Mouse (Mus musculus) heart, adult 2 months (tissue): ENCODE data around the gene Tsen34.

Source experiments
- CTCF ChIP-seq: fragments of 200-600 bp; IDR thresholded peaks from 2 replicates; pipeline ENCODE4 v1.8.1; 2022; ENCODE audit warnings: antibody characterized with exemption, mild to moderate bottlenecking, moderate library complexity
- EP300 ChIP-seq: fragments of 200-500 bp; IDR thresholded peaks from 2 replicates; pipeline ENCODE4 v1.6.1; 2011; ENCODE audit warnings: low read depth, low read length, control low read depth; ENCODE audit not compliant: insufficient read depth
- POLR2A ChIP-seq: fragments of 200-500 bp; IDR thresholded peaks from 2 replicates; pipeline ENCODE4 v1.6.1; 2011; ENCODE audit warnings: mild to moderate bottlenecking, low read depth, low read length, control low read depth; ENCODE audit not compliant: insufficient read depth

GRCm38 (mm10) chr7:3709000-3709399, 16.3 kb downstream of the Tsen34 start:
- TF ChIP-seq CTCF (no peak), POLR2A (no peak), EP300 (no peak)
